Mouse (Mus musculus) frontal cortex, postnatal 14 days (tissue): ENCODE measurements around the gene Mrpl12.
A peak's percentile ranks its signal among the peaks of the same experiment; 100 is the strongest.

Source experiments
- DNase-seq, 2 experiments: peaks; one replicate each; pipeline ENCODE4 v3.0.0; 2022; ENCODE audit warnings: low spot score in 2 of 2

Gene Mrpl12

GRCm38 (mm10) chr11:120484265-120484981 is at the start of gene Mrpl12:
TSS of gene Mrpl12 (plus strand) at chr11:120484613.
- DNase-seq = peak; percentile 82 to 86

- DNase-seq = peak; percentile 64 to 75
Observed at GRCm38 (mm10) chr11:120437152-120437856, 47.1 kb upstream of the Mrpl12 start, which contains the start of gene Nploc4. TSS of gene Nploc4 (minus strand) at chr11:120437708.

GRCm38 (mm10) chr11:120437857-120438385 is 46.5 kb upstream of the Mrpl12 start:
- no peak for DNase-seq

- no peak for DNase-seq
Observed at GRCm38 (mm10) chr11:120442344-120442743, 42.1 kb upstream of the Mrpl12 start, which contains the start of gene Tspan10. TSS of gene Tspan10 (plus strand) at chr11:120442644.

- DNase-seq = no peak
Observed at GRCm38 (mm10) chr11:120442765-120443280, 41.6 kb upstream of the Mrpl12 start.

- no peak for DNase-seq
Observed at GRCm38 (mm10) chr11:120444106-120444505, 40.3 kb upstream of the Mrpl12 start.

- DNase-seq = no peak
Observed at GRCm38 (mm10) chr11:120445475-120445874, 38.9 kb upstream of the Mrpl12 start.

GRCm38 (mm10) chr11:120447179-120447578 is 37.2 kb upstream of the Mrpl12 start:
- no peak for DNase-seq

GRCm38 (mm10) chr11:120452246-120452645 is 32.2 kb upstream of the Mrpl12 start:
- no peak for DNase-seq

- no peak for DNase-seq
Observed at GRCm38 (mm10) chr11:120453306-120453705, 31.1 kb upstream of the Mrpl12 start, which contains the start of gene Pde6g. TSS of gene Pde6g (minus strand) at chr11:120453500.

- DNase-seq = no peak
Observed at GRCm38 (mm10) chr11:120454965-120455364, 29.4 kb upstream of the Mrpl12 start.

- DNase-seq = no peak
Observed at GRCm38 (mm10) chr11:120455413-120455812, 29.0 kb upstream of the Mrpl12 start.

- no peak for DNase-seq
Observed at GRCm38 (mm10) chr11:120457370-120457769, 27.0 kb upstream of the Mrpl12 start.

- peak; percentile 53 to 70 for DNase-seq
Observed at GRCm38 (mm10) chr11:120457772-120458751, 26.4 kb upstream of the Mrpl12 start, which contains the start of the genes Oxld1 and Ccdc137. TSS of gene Oxld1 (minus strand) at chr11:120458068. TSS of gene Ccdc137 (plus strand) at chr11:120458115.

GRCm38 (mm10) chr11:120458847-120459597 is 25.4 kb upstream of the Mrpl12 start:
- no peak for DNase-seq

- no peak for DNase-seq
Observed at GRCm38 (mm10) chr11:120463536-120463935, 20.9 kb upstream of the Mrpl12 start.

- DNase-seq = no peak
Observed at GRCm38 (mm10) chr11:120464365-120464764, 20.0 kb upstream of the Mrpl12 start.

- no peak for DNase-seq
Observed at GRCm38 (mm10) chr11:120465521-120465920, 18.9 kb upstream of the Mrpl12 start.

- peak; percentile 93 for DNase-seq
Observed at GRCm38 (mm10) chr11:120467051-120467735, 17.2 kb upstream of the Mrpl12 start, which contains the start of gene Arl16. TSS of gene Arl16 (minus strand) at chr11:120467607.

- no peak for DNase-seq
Observed at GRCm38 (mm10) chr11:120467736-120468092, 16.7 kb upstream of the Mrpl12 start.
